Mouse (Mus musculus) adrenal gland, postnatal 25 days (tissue): ENCODE measurements around the gene Iqsec3. TPM values are rescaled to one million over a fixed set of nuclear protein-coding genes. Genes with fewer than 3 reads are reported as not detected.

Experiments
- DNase-seq: peaks from one replicate; pipeline ENCODE4 v3.0.0; 2021; ENCODE audit warnings: mixed read lengths
- total RNA-seq: library from RNA; stranded (reverse); gene quantifications from 2 replicates; pipeline ENCODE4 v1.2.3, GENCODE M21; 2021

Iqsec3 gene
- total RNA-seq, 1 experiment from 2014 or later, result 4.7 TPM

- no peak for DNase-seq
Observed at GRCm38 (mm10) chr6:121454549-121455494, 18.7 kb downstream of the Iqsec3 start.

DNA sequence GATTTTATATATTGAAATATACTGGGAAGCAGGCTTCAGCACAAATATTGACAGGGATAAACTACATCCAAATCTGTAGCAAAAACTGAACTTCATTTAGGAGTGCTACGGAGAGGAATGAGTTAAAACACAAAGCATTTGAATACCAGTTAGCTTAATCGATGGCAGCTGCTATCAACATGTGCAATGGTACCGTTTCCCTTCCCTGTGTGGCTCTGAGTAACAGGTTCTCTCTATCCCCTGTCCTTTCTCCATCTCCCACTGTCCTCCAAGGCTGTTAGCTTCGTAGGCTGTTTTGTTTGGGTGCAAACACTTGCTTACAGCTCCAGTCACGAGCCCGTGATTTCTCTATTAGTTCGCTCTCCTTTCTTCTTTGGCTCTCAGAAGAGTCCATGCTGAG lies 19.7 kb downstream of the Iqsec3 start:
- DNase-seq, result no peak

GRCm38 (mm10) chr6:121451703-121452102 lies 21.8 kb downstream of the Iqsec3 start:
- DNase-seq, result no peak

DNA sequence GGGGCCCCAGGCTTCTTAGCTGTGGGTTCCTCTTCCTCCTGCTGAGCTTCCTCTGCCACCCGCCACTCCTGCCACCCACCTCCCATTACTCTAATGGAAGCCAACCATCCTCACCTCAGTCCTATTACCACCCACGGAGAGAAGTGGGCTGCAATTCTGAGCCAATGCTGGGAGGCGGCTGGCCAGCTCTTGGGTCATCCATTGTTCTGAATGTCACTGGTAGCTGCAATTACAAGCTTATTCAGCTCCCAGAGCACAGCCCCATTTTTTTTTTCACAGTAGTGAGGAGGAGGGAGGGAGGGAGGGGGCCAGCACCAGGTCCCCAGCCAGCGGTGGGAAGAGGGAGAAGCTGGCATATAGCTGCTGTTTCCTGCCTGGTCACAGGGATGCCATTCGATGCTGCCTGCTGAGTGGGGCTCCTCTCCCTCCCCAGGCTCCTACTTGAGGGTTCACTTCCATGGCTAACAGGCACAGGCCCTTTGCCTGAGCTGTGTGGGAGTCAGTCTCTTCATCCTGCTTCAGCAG lies 32.7 kb downstream of the Iqsec3 start:
- DNase-seq, result no peak

DNA sequence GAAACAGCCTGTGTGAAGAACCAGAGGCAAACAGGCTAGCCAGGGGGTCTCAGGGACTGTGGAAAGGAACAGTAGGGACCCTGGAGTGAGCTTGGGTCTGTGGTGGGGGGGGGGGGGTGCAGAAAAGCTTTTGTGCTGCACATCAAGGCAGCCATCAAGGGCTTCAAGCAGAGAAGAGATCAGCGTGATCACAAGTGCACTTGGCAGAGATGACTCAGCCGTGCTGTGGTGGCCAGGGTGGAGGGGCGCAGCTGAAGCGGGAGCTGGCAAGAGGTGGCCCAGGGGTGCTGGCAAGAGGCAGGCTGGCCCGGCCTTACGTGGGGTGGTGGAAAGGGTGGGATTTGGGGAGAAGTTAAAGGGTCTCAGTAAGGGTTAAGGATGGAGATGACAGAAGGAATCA lies 48.6 kb downstream of the Iqsec3 start:
- DNase-seq, result no peak

DNA sequence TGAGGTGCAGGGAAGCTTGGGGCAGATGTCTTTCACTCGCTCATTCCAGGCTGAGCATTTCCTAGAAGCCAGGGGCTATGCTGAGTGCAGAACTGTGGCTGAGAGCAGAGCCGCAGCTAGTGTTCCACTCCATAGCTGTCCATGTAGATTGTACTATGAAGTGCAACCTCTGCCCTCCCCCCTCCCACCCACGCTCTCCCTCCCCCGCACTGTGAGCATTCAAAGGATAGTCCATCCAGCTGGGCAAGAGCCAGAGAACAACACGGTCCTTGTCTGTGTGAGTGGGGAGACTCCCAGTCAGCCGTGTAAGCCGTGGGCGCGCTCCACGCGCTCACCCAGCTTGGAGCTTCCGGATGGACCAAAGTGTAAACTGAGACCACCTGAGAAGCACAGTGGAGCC lies 49.1 kb downstream of the Iqsec3 start:
- DNase-seq, result no peak

DNA sequence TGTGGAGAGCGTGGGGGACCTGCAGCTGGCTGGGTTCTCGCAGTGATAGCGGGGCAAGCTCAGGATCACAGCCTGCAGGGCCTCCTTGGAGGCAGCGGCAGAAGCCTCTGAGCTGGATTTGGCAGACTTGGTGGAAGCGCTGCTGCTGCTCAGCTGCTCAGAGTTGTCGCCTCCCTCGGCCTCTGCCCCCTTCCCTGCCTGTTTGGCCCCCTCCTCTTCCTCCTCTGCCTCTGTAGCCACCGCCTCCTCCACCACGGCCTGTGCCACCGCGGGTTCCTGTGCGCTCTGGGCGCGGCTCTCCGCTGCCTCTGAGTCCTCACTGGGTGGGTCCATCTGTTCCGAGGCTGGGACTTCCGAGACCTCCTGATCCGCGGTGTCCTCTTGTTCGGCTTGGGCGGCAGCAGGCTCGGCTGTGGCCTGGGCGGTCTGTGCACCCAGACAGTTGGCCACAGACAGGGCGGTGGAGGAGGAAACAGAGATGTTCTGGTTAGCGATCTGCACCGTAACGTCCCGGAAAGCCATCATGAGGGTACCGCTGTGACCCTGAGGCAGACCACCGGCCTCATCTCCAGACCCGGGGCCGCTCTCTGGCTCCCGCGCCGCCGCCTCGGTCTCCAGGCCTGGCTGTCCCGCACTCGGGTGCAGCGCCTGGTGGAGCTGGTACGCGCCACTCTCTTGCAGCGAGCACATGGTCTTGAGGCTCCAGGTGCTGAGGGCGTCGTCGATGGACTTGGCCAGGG lies 60.8 kb downstream of the Iqsec3 start:
- no peak for DNase-seq

DNA sequence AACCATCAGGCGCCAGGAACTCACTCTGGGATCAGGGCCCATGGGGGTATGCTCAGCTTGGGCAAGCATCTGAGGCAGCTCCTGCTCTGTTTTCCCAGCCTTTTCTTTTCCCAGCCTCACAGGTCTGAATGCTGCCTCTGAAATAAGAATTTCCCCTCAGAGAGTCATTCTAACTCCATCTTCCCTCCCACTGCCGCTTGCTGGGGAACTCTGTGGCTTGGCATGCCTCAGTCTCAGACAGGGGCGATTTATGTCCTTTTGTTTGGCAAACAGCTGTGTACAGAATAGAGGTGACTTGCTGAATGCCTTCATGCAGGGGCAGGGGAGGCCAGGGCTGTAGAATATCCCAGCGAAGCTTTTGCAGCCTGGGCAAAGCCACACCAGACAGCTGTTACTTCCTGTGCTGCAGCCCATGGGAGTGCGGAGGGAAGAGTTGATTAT lies 65.9 kb downstream of the Iqsec3 start:
- no peak for DNase-seq

- DNase-seq, result no peak
Observed at GRCm38 (mm10) chr6:121405311-121405710, 68.2 kb downstream of the Iqsec3 start.

DNA sequence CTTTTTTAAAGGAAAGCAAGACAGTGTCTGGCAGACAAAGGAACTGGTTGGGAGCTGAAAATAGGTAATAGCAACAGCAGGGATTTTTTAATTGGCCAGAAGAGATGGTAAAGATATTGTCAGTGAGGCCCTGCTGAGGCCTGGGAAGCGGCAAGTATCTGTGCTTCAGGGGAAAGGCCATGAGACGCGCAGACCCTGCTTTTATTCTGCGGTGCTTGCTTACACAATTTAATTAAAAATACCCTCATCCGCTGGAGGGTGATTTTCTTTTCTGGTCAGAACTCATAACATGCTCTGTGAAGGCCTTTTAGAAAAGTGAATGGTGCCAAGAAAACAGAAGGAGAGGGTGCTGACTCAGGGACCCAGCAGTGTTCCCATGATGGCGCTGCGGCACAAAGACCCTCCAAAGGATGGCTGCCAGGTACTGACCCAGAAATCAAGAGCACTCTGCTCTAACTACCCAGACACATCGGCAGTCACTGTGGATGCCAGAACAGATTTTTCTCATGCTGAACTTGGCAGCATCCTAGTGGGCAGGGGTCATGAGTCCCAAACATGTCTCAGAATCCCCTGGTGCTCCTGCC lies 70.7 kb downstream of the Iqsec3 start:
- no peak for DNase-seq

- no peak for DNase-seq
Observed at GRCm38 (mm10) chr6:121401826-121402660, 71.4 kb downstream of the Iqsec3 start.

DNA sequence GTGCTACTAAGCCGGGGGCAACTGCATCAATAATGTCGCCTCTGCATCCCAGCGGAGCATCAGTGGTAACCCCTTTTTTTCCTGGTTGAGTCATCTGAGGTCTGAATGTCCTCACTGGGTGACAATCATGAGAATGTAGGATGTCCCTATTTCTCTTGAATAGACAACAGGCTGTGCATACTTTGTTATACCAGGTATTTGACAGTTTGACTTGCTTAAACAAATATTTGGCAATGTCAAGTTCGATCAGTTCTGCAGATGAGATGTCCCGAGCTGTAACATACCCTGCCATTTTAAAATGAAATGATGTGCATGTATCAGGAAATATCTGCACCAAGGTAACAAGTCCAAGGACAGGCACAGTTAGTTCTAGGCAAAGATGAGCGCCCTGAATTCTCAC lies 72.3 kb downstream of the Iqsec3 start:
- no peak for DNase-seq

DNA sequence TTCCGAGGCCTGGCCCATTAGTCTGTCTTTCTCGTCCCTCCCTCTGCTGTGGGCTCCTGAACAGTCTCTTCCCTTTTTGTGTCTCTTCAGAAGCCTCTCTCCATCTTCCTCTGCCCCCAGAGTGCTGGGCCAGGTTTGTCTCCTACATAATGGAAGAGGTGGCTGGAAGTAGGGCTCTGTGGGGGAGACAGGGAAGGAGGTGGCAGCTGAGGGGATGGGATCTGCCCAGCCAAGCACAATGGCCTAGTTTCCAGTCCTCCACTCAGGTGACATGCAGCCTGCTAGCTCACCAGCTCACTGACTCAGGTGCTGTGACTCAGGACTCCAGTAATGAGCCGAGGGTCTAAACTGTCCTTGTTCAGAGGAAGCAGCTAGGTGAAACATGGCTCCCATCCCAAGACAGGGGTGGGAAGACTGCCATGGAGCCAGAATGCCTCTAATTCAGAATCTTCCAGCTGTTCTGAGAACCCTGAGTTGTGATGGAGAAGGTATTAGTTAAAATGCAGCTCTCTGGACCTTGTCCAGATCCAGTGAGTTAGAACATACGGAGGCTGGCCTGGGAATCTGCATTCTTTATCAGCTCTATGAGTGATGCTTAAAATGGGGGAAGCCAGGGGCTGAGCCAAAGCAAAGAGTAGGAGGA lies 80.7 kb downstream of the Iqsec3 start:
- DNase-seq, result no peak

DNA sequence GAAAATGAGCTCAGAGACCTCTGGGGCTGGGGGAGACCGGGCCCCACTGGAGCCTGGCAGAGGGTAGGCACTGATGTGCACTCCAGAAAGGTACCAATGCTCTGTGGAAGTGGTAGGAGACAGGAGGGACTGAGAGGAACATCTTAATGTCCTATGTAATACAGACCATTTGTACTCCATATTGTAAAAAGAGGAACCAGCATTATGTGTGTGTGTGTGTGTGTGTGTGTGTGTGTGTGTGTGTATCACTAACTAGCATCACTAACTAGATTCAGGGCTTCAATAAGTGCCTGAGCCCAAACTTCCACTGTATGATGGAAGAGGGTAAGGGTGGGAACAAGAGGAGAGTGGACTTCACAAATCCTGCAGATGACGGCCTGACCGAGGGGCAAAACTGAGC lies 88.1 kb downstream of the Iqsec3 start:
- DNase-seq, result no peak

- no peak for DNase-seq
Observed at GRCm38 (mm10) chr6:121382071-121382470, 91.4 kb downstream of the Iqsec3 start.

DNA sequence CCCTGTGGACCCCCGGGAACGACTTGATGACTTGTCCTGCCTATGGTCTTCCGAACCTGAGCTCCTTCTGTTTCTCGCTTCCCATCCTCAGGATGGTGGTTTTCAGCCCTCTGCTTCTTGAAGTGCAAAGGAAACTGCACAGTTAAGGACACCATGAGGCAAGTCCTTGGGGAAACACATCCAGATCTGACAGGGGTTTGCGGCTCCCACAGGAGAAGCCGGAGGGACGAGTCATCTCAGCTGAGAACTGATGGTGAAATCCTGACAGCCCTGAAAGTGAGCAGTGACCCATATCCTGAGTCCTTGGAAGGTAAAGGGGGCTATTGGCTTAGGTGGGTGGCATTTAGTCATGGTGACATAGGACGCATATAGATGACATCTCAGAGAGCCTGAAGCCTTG lies 92.9 kb downstream of the Iqsec3 start:
- DNase-seq, result no peak

GRCm38 (mm10) chr6:121378256-121378655 lies 95.2 kb downstream of the Iqsec3 start:
- no peak for DNase-seq

DNA sequence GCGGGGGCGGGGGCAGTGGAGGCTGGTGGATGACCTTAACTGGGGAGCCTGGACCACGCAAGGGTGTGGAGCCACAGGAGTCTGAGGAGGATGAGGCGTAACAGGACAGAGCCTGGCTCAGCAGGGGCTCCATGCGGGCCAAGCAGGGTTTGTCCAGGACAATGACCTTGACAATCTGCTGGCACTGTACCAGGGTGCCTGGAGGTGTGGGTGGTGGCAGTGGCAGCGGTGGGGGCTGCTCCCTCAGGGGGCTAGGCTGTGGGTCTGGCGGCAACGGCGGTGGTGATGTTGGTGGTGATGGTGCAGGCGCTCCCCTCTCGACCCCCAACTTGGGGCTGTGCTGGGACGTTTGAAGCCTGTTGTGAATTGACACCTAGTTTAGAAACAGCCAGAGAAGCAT lies 97.3 kb downstream of the Iqsec3 start:
- DNase-seq, result peak; percentile 33

DNA sequence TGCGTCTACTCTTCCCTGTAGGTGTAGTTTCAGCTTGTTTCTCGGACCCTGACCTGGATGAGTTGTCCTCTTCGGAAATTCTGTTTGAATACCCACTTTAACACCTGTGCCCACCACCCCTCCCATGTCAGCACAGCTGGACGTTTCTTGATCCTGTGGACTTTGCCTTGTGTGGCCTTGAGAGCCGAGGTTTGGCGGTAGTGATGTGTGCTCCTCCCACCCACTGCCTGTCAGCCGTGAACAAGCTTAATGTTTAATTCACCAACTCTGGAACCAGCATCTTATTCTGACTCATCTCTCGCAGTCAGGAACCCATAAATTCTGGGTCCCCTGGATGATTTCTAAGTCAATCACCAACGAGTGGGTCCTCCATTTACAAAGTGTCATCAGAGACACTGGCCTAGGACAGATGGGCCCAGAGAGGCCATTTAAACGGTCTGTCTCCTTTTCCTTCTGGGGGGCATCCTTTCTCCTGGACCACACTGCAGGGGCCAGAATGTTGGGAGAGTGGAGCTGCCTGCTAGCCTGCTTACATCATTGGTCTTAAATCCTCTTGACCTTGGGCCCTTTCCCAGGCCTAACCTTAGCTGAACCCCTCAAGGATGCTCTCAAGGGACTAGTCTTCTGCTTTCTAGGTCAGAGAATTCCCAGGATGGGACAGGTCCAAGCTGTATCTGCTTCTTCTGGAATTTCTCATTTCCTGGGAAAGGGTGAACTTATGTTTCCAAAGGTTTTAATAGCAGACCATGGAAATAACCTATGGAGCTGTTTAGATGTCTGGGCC lies 102.1 kb downstream of the Iqsec3 start:
- DNase-seq, result no peak

DNA sequence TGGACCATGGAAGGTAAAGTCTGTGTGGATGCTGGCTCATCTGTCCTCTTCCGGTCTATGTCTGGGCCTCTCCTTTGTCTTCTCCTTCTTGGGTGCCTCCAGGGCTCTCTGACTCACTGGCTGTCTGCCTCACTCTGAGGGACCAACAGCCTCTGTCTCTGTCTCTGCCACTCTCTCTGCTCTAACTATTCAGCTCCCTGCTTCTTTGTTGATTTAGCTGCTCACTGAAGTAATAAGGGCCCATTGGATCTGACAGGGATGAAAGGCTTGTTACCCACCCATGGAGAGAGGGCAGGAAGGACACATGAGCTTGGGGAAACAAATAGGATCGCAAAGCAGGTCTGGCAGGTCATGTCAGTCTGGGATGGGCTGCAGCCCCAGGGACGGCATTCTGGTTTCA lies 106.4 kb downstream of the Iqsec3 start:
- no peak for DNase-seq

DNA sequence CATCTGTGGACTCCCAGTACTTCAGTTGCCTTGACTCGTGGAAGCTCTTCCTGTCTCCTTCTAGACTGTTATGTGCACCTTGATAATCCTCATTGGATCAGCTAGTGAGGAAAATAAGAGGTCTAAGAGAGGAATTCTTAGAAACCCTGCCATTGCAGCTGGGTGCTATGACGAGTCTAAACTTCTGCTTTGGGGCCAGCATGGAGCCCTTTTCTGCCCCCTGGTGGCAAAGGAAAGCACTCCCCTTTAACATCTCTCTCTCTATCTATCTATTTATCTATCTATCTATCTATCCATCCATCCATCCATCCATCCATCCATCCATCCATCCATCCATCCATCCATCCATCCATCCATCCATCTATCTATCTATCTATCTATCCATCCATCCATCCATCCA lies 106.9 kb downstream of the Iqsec3 start:
- peak; percentile 59 for DNase-seq
